Mouse (Mus musculus): ENCODE data around the gene Maip1. TPM values are rescaled to one million over a fixed set of nuclear protein-coding genes. Genes with fewer than 3 reads are reported as not detected.

Gene Maip1
- polyA plus RNA-seq, 1 experiment from 2014 or later, result 20.6 TPM

DNA sequence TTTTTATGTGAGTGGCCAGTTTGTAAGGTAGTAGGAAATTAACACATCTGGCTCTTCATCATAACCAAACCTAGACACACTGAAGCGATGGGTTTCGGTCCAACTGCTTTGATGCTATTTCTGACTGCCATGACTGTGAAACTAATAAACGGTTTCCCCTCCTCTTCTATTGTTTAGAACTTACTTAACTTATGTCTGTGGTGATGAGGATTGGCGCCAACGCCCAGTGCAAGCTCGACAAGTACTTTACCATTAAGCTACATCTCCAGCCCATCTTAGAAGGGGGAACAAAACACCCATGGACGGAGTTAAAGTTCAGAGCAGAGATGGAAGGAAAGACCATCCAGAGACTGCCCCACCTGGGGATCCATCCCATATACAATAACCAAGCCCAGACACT lies 27.0 kb downstream of the Maip1 start:
- Histone ChIP-seq H3K9me3 (no peaks in the 10 kb centered on the region), H3K27me3 (no peaks in the 10 kb centered on the region), H3K4me1 (peaks cover 38% of the 10 kb centered on the region), H3K4me3 (no peak overlapping the region), H3K9ac (no peak overlapping the region), H3K4me2 (replicated peaks) (no peak overlapping the region), H3K36me3 (no peaks in the 10 kb centered on the region), H3K27ac (no peak overlapping the region)
- no peak for ATAC-seq (ENCODE audit: low FRiP score, low read depth)
- 88% methylated on average over 7 of the region's 7 CpGs for WGBS

DNA sequence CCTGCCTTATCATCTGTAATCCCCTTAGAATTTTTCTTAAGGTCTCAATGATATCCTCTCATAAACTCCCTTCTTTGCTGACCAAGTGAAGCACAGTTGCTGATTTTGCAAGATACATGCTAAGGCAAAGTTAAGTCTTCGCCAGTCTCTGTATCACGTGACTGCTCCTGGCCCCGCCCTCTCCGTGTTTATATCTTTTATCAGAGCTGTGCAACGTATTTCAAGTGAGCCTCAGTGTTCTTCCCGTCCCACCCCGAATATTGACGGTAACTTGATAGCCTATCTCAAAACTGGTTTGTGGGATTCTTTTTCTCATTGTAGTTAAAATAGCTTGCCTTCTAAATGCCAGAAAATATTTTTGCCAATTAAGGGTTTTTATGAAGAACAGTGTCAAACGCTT lies 30.3 kb downstream of the Maip1 start:
- peak; percentile 60; the same call in 1 of the 2 replicates for ATAC-seq (ENCODE audit: low FRiP score, low read depth)
- Histone ChIP-seq H3K9me3 (no peaks in the 10 kb centered on the region), H3K9ac (peak overlapping the region; percentile 62), H3K36me3 (no peaks in the 10 kb centered on the region), H3K4me2 (replicated peaks) (peak overlapping the region; percentile 63), H3K27ac (peak overlapping the region; percentile 83), H3K4me3 (peak overlapping the region; percentile 33), H3K27me3 (no peaks in the 10 kb centered on the region), H3K4me1 (peaks cover 28% of the 10 kb centered on the region)
- 30% methylated on average over 9 of the region's 9 CpGs for WGBS

DNA sequence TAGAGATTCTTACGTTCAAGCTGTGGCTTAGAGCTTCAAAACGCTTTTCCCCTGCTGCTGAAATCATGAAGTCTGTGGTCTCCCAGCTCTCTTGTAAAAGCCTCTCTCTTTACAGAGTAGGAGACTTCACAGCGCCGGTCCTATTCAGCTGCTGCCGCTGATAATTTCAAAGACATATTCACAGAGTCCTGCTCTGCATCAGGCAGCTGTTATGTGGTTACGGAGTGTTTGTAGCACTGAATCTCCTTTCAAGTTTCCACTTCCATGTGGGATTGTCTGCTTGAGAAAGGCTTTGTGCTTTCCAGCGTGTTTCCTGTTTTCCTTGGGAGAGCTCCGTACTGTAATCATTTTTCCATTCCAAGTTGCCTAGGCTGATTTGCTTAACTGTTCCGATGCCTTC lies 30.8 kb downstream of the Maip1 start:
- peak overlapping the region; percentile 62 for H3K9ac ChIP-seq
- 14% methylated on average over 9 of the region's 9 CpGs for WGBS
- H3K4me1 ChIP-seq, result peaks cover 28% of the 10 kb centered on the region
- peak overlapping the region; percentile 63 for H3K4me2 ChIP-seq (replicated peaks)
- H3K9me3 ChIP-seq, result no peaks in the 10 kb centered on the region
- H3K27me3 ChIP-seq, result no peaks in the 10 kb centered on the region
- peak overlapping the region; percentile 33 for H3K4me3 ChIP-seq
- peak; percentile 90 for ATAC-seq (ENCODE audit: low FRiP score, low read depth)
- no peaks in the 10 kb centered on the region for H3K36me3 ChIP-seq
- H3K27ac ChIP-seq, result peak overlapping the region; percentile 83

DNA sequence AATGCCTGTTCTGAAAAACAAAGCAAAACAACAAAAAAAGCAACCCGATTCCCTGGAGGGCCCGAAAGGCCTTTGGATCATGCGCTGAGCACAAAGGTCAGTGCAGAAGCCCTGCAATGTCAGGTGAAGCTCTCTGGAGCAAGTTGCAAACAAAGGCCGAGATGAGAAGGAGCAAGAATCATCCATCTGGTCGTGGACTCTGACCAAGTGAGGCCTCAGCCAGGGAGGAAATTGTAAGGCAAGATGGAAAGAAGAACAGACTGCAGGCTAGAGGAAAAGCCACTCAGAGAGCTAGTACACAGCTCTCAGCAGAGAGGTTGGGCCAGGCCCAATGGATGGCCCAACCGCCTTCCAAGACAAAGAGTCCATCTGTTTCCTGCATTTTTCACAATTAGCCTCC lies 32.9 kb downstream of the Maip1 start:
- 80% methylated on average over 6 of the region's 6 CpGs for WGBS
- Histone ChIP-seq H3K27me3 (no peaks in the 10 kb centered on the region), H3K27ac (no peak overlapping the region), H3K9me3 (no peaks in the 10 kb centered on the region), H3K4me2 (replicated peaks) (no peak overlapping the region), H3K9ac (no peak overlapping the region), H3K36me3 (no peaks in the 10 kb centered on the region), H3K4me1 (peaks cover 28% of the 10 kb centered on the region), H3K4me3 (no peak overlapping the region)
- no peak for ATAC-seq (ENCODE audit: low FRiP score, low read depth)

DNA sequence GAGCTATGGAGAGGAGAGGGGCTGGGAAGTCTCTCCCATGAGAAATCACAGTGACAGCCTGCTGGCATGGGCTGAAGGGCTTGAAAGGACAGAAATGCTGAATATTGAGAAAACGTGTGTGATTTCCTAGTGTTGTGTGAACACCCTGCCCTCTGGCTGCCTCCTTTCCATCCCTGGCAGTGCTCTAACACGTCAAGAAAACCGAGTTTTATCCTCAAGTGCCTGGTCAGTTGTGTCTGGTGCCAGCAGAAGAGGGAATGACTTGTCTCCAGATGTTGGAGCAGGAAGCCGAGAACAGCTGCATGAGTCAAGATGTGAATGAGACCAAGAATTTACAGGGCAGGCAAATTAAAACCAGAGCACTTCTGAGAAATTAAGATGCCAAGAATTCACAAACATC lies 34.6 kb downstream of the Maip1 start:
- H3K4me3 ChIP-seq, result no peak overlapping the region
- WGBS, result 16% methylated on average over 4 of the region's 4 CpGs
- H3K4me1 ChIP-seq, result peaks cover 26% of the 10 kb centered on the region
- H3K4me2 ChIP-seq (replicated peaks), result no peak overlapping the region
- H3K9ac ChIP-seq, result no peak overlapping the region; the same call in 1 of the 2 replicates
- H3K9me3 ChIP-seq, result no peaks in the 10 kb centered on the region
- no peak for ATAC-seq (ENCODE audit: low FRiP score, low read depth)
- peak overlapping the region; percentile 44; the same call in 1 of the 2 replicates for H3K27ac ChIP-seq
- H3K36me3 ChIP-seq, result no peaks in the 10 kb centered on the region
- no peaks in the 10 kb centered on the region for H3K27me3 ChIP-seq

DNA sequence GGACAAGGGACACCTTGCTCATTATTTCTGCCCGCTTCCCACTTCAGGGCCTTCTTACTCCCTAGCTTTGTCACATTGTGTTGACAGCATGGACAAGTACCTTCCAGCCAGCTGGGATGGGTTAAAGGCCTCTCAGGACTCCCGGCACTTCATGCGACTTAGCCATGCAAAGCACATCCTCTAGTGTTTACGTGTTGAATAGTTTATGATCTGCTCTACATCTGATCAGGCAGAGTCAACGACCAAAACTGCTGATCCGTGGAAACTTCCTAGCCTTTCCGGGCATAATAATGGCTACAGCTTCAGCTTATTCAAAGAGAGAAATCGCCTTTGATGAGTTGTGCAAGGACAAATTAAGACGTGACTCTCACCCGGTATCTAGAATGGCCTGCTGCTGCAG lies 39.6 kb downstream of the Maip1 start:
- Histone ChIP-seq H3K4me1 (peaks cover 11% of the 10 kb centered on the region), H3K27me3 (no peaks in the 10 kb centered on the region), H3K4me3 (no peak overlapping the region), H3K4me2 (replicated peaks) (no peak overlapping the region), H3K9me3 (no peaks in the 10 kb centered on the region), H3K9ac (no peak overlapping the region), H3K36me3 (no peaks in the 10 kb centered on the region), H3K27ac (no peak overlapping the region)
- 80% methylated on average over 10 of the region's 10 CpGs for WGBS
- ATAC-seq (ENCODE audit: low FRiP score, low read depth), result no peak

DNA sequence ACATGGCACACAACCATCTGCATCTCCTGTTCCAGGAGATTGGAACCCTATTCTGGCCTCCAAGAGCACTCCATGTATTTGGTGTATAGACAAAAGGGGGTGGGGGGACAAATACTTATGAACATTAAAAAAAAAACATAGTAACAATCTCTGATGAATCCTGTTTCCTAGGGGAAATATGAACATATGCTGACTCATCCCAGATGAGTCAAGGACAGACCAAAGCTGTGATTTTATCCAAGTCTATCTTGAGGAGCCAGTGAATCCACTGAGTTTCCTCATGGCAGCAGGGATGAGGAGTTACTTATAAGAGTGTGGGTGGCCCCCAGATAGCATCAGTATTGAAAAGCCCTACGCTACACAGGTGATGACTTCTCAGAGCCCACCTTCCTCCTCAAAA lies 44.1 kb downstream of the Maip1 start:
- Histone ChIP-seq H3K9ac (no peak overlapping the region), H3K4me3 (no peak overlapping the region), H3K27me3 (no peaks in the 10 kb centered on the region), H3K4me2 (replicated peaks) (no peak overlapping the region), H3K4me1 (0 out of 2 replicates have a peak, but pooled peaks cover 6% of the 10 kb centered on the region), H3K9me3 (0 out of 2 replicates have a peak, but pooled peaks cover 8% of the 10 kb centered on the region), H3K36me3 (no peaks in the 10 kb centered on the region), H3K27ac (no peak overlapping the region)
- WGBS, result 94% methylated on average over 1 of the region's 1 CpGs
- ATAC-seq (ENCODE audit: low FRiP score, low read depth), result no peak

DNA sequence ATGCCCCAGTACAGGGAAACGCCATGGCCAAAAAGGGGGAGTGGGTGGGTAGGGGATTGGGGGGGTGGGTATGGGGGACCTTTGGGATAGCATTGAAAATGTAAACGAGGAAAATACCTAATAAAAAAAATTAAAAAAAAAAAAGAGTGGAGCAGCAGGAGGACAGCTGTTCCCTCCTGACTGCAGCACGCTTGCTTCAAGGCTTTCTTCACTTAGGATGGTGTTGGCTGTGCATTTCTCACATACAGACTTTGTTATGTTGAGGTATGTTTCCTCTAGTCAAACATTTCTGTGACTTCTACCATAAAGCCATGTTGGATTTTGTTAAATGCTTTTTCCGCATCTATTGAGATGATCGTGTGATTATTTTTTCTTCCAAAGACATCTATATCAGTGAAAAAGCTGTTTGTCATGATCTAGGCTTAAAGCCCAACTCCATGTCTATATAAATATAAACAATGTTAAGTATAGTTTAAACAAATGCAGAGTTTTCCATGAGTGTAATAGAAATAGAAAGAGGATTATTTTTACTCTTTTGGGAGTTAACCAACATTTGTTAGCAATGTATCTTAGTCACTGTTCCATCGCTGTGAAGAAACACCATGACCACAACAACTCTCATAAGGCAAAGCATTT lies 54.3 kb downstream of the Maip1 start:
- no peak overlapping the region for H3K27ac ChIP-seq
- ATAC-seq (ENCODE audit: low FRiP score, low read depth), result no peak
- H3K4me2 ChIP-seq (replicated peaks), result no peak overlapping the region
- no peaks in the 10 kb centered on the region for H3K9me3 ChIP-seq
- H3K4me3 ChIP-seq, result no peak overlapping the region
- H3K36me3 ChIP-seq, result no peaks in the 10 kb centered on the region
- H3K4me1 ChIP-seq, result no peaks in the 10 kb centered on the region
- H3K27me3 ChIP-seq, result no peaks in the 10 kb centered on the region
- H3K9ac ChIP-seq, result no peak overlapping the region
- 77% methylated on average over 6 of the region's 6 CpGs for WGBS

Other genes with a start within 250 kb of the Maip1 start
- gene 1700066M21Rik, start 28.7 kb upstream of the Maip1 start, polyA plus RNA-seq (2015; fragmentation: Nextera tagmentation; extraction: Ambion mirVana), result 11.7 and 12.9 TPM in 2 replicates
- 32.6 and 33.0 TPM in 2 replicates for gene Tyw5, start 773 bp downstream of the Maip1 start, polyA plus RNA-seq (2015; fragmentation: Nextera tagmentation; extraction: Ambion mirVana)

Measured in limb, embryonic 13.5 days (tissue).